Mouse (Mus musculus) hindbrain, embryonic 10.5 days (tissue): Measurements from ENCODE around the gene Ankrd44. TPM values are rescaled to one million over a fixed set of nuclear protein-coding genes. Genes with fewer than 3 reads are reported as not detected.

Experiments
- DNase-seq: peaks from one replicate; pipeline ENCODE4 v3.0.0-alpha.2; 2017; ENCODE audit warnings: low spot score
- H3K27ac ChIP-seq: fragments of 300-500 bp; sonication (generic); 2 replicates; pipeline ENCODE4 v1.5.1; 2016; ENCODE audit warnings: mild to moderate bottlenecking, moderate library complexity
- H3K27me3 ChIP-seq: fragments of 300-500 bp; sonication (generic); 2 replicates; pipeline ENCODE4 v1.6.1; 2016; ENCODE audit warnings: mild to moderate bottlenecking; ENCODE audit not compliant: poor library complexity, insufficient read depth, severe bottlenecking
- H3K36me3 ChIP-seq: fragments of 300-500 bp; sonication (generic); 2 replicates; pipeline ENCODE4 v1.6.1; 2016; ENCODE audit warnings: mild to moderate bottlenecking, moderate library complexity
- H3K4me1 ChIP-seq: fragments of 300-500 bp; sonication (generic); replicated peaks from 2 replicates; pipeline ENCODE4 v1.6.1; 2016; ENCODE audit warnings: mild to moderate bottlenecking
- H3K4me3 ChIP-seq: fragments of 300-500 bp; sonication (generic); 2 replicates; pipeline ENCODE4 v1.5.1; 2016; ENCODE audit warnings: mild to moderate bottlenecking, moderate library complexity
- H3K9me3 ChIP-seq: fragments of 300-500 bp; sonication (generic); 2 replicates; pipeline ENCODE4 v1.6.1; 2016; ENCODE audit warnings: mild to moderate bottlenecking, moderate library complexity
- WGBS: fragments of 180-500 bp; shearing (Covaris S2); methylation state at CpG from one replicate; pipeline ENCODE4 v1.1.7; 2016; 5-methylcytosine and 5-hydroxymethylcytosine counted together
- polyA plus RNA-seq: library from polyadenylated mRNA; unstranded; fragments of >200 nt; fragmentation: Nextera tagmentation; extraction: Ambion mirVana; gene quantifications from 2 replicates; pipeline ENCODE4 v1.2.1, GENCODE M21; 2016

Ankrd44 gene
- polyA plus RNA-seq, 1 experiment from 2014 or later = 11.9 TPM

- DNase-seq = no peak
- WGBS = 73% methylated on average over 10 of the region's 10 CpGs
- H3K27ac ChIP-seq = no peak overlapping the region
- no peaks in the 10 kb centered on the region for H3K27me3 ChIP-seq
- no peak overlapping the region for H3K4me3 ChIP-seq
- no peaks in the 10 kb centered on the region for H3K4me1 ChIP-seq
- peaks cover 2% of the 10 kb centered on the region; the same call in 1 of the 2 replicates for H3K36me3 ChIP-seq
- H3K9me3 ChIP-seq = no peaks in the 10 kb centered on the region
Measured at GRCm38 (mm10) chr1:54707036-54707887, 218.9 kb downstream of the Ankrd44 start.

- no peak overlapping the region for H3K27ac ChIP-seq
- H3K27me3 ChIP-seq = no peaks in the 10 kb centered on the region
- H3K4me1 ChIP-seq = no peaks in the 10 kb centered on the region
- H3K9me3 ChIP-seq = no peaks in the 10 kb centered on the region
- WGBS = 19% methylated on average over 3 of the region's 3 CpGs
- H3K36me3 ChIP-seq = no peaks in the 10 kb centered on the region
- no peak overlapping the region for H3K4me3 ChIP-seq
- no peak for DNase-seq
Measured at GRCm38 (mm10) chr1:54706621-54707020, 219.6 kb downstream of the Ankrd44 start.

GRCm38 (mm10) chr1:54703466-54703865, 222.7 kb downstream of the Ankrd44 start:
- H3K4me1 ChIP-seq = no peaks in the 10 kb centered on the region

GRCm38 (mm10) chr1:54702918-54703317, 223.3 kb downstream of the Ankrd44 start:
- DNase-seq = no peak
- Histone ChIP-seq H3K4me1 (no peaks in the 10 kb centered on the region), H3K27ac (no peak overlapping the region), H3K4me3 (no peak overlapping the region), H3K27me3 (no peaks in the 10 kb centered on the region), H3K36me3 (no peaks in the 10 kb centered on the region), H3K9me3 (no peaks in the 10 kb centered on the region)

More at GRCm38 (mm10) chr1:54703466-54703865, 222.7 kb downstream of the Ankrd44 start:
- no peaks in the 10 kb centered on the region for H3K9me3 ChIP-seq
- 85% methylated on average over 1 of the region's 1 CpGs for WGBS
- no peak overlapping the region for H3K27ac ChIP-seq
- DNase-seq = no peak
- H3K27me3 ChIP-seq = no peaks in the 10 kb centered on the region
- H3K4me3 ChIP-seq = no peak overlapping the region
- no peaks in the 10 kb centered on the region for H3K36me3 ChIP-seq

GRCm38 (mm10) chr1:54695396-54695795, 230.8 kb downstream of the Ankrd44 start:
- 93% methylated on average over 3 of the region's 3 CpGs for WGBS
- Histone ChIP-seq H3K27me3 (no peaks in the 10 kb centered on the region), H3K36me3 (no peaks in the 10 kb centered on the region), H3K4me1 (no peaks in the 10 kb centered on the region), H3K4me3 (no peak overlapping the region), H3K9me3 (no peaks in the 10 kb centered on the region), H3K27ac (no peak overlapping the region)
- DNase-seq = no peak

GRCm38 (mm10) chr1:54691824-54692223, 234.4 kb downstream of the Ankrd44 start:
- no peaks in the 10 kb centered on the region for H3K36me3 ChIP-seq
- DNase-seq = no peak
- H3K27ac ChIP-seq = no peak overlapping the region
- H3K27me3 ChIP-seq = no peaks in the 10 kb centered on the region
- H3K4me1 ChIP-seq = no peaks in the 10 kb centered on the region
- H3K4me3 ChIP-seq = no peak overlapping the region
- no peaks in the 10 kb centered on the region for H3K9me3 ChIP-seq

- DNase-seq = no peak
- H3K27ac ChIP-seq = no peak overlapping the region
- H3K27me3 ChIP-seq = no peaks in the 10 kb centered on the region
- no peaks in the 10 kb centered on the region for H3K9me3 ChIP-seq
- WGBS = 85% methylated on average over 13 of the region's 13 CpGs
- no peak overlapping the region for H3K4me3 ChIP-seq
- no peaks in the 10 kb centered on the region for H3K4me1 ChIP-seq
- no peaks in the 10 kb centered on the region for H3K36me3 ChIP-seq
Measured at GRCm38 (mm10) chr1:54690291-54690965, 235.8 kb downstream of the Ankrd44 start.

GRCm38 (mm10) chr1:54688441-54688840, 237.7 kb downstream of the Ankrd44 start:
- H3K36me3 ChIP-seq = no peaks in the 10 kb centered on the region
- H3K4me3 ChIP-seq = no peak overlapping the region
- H3K27ac ChIP-seq = no peak overlapping the region
- H3K9me3 ChIP-seq = no peaks in the 10 kb centered on the region
- no peaks in the 10 kb centered on the region for H3K27me3 ChIP-seq
- 81% methylated on average over 3 of the region's 3 CpGs for WGBS
- DNase-seq = no peak
- no peaks in the 10 kb centered on the region for H3K4me1 ChIP-seq

GRCm38 (mm10) chr1:54684316-54684715, 241.9 kb downstream of the Ankrd44 start:
- DNase-seq = no peak
- Histone ChIP-seq H3K27me3 (no peaks in the 10 kb centered on the region), H3K27ac (no peak overlapping the region), H3K4me3 (no peak overlapping the region), H3K9me3 (no peaks in the 10 kb centered on the region), H3K36me3 (no peaks in the 10 kb centered on the region), H3K4me1 (no peaks in the 10 kb centered on the region)
- WGBS = 89% methylated on average over 4 of the region's 4 CpGs

- no peaks in the 10 kb centered on the region for H3K9me3 ChIP-seq
- H3K27ac ChIP-seq = no peak overlapping the region
- no peaks in the 10 kb centered on the region for H3K4me1 ChIP-seq
- H3K27me3 ChIP-seq = no peaks in the 10 kb centered on the region
- 84% methylated on average over 1 of the region's 1 CpGs for WGBS
- no peaks in the 10 kb centered on the region for H3K36me3 ChIP-seq
- no peak overlapping the region for H3K4me3 ChIP-seq
- no peak for DNase-seq
Measured at GRCm38 (mm10) chr1:54679556-54679955, 246.6 kb downstream of the Ankrd44 start.

GRCm38 (mm10) chr1:54678037-54678436, 248.2 kb downstream of the Ankrd44 start:
- WGBS = 77% methylated on average over 1 of the region's 1 CpGs
- H3K27ac ChIP-seq = no peak overlapping the region
- no peaks in the 10 kb centered on the region for H3K9me3 ChIP-seq
- no peak overlapping the region for H3K4me3 ChIP-seq
- H3K4me1 ChIP-seq = no peaks in the 10 kb centered on the region
- no peak for DNase-seq
- no peaks in the 10 kb centered on the region for H3K36me3 ChIP-seq
- no peaks in the 10 kb centered on the region for H3K27me3 ChIP-seq

GRCm38 (mm10) chr1:54675478-54675877, 250.7 kb downstream of the Ankrd44 start:
- no peaks in the 10 kb centered on the region for H3K36me3 ChIP-seq
- 71% methylated on average over 5 of the region's 5 CpGs for WGBS
- no peak overlapping the region for H3K27ac ChIP-seq
- no peaks in the 10 kb centered on the region for H3K9me3 ChIP-seq
- no peak overlapping the region for H3K4me3 ChIP-seq
- no peaks in the 10 kb centered on the region for H3K27me3 ChIP-seq
- no peaks in the 10 kb centered on the region for H3K4me1 ChIP-seq
- DNase-seq = no peak

GRCm38 (mm10) chr1:54667991-54668390, 258.2 kb downstream of the Ankrd44 start:
- no peaks in the 10 kb centered on the region for H3K36me3 ChIP-seq
- no peaks in the 10 kb centered on the region for H3K27me3 ChIP-seq
- H3K4me1 ChIP-seq = peaks cover 3% of the 10 kb centered on the region; the same call in 1 of the 2 replicates
- H3K9me3 ChIP-seq = no peaks in the 10 kb centered on the region
- no peak overlapping the region for H3K27ac ChIP-seq
- H3K4me3 ChIP-seq = no peak overlapping the region
- no peak for DNase-seq
- WGBS = 86% methylated on average over 2 of the region's 2 CpGs
